Mouse (Mus musculus): ENCODE results near the gene Thra.

GRCm38 (mm10) chr11:98764746-98765145 lies 24.3 kb downstream of the Thra start:
- no peak for TF ChIP-seq CTCF (IDR thresholded peaks at IDR 0.05; ENCODE audit: low read depth)
- TF ChIP-seq EP300 (optimal IDR thresholded peaks at IDR 0.05): no peak

All from stomach, postnatal 0 days (tissue).